Mouse (Mus musculus): ENCODE data around the gene Klra3. TPM values are rescaled to one million over a fixed set of nuclear protein-coding genes. Genes with fewer than 3 reads are reported as not detected.

Klra3 gene
- 0.18 TPM for polyA plus RNA-seq (2017; shearing (Covaris generic))

DNA sequence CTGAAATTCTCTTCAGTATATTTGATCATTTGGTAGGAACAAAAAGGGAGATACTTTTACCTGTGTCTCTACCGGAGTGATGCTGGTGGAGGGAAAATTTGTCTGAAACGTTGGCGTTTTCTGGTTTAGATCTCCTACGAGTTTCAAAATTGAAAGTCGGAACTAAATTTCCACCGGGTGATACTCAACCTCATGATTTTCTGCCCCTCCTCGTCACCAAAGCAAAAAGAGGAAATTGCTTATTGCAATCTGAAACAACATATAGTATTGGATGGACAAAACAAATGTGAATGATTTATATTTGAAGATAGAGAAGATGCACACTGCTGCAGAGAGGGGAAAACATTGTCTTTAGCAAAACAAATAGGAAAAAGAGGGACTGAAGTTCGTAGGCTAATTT is at the start of gene Klra3:
TSS of gene Klra3 (minus strand) at position 164 of the 400 bp plus-strand sequence.

DNA sequence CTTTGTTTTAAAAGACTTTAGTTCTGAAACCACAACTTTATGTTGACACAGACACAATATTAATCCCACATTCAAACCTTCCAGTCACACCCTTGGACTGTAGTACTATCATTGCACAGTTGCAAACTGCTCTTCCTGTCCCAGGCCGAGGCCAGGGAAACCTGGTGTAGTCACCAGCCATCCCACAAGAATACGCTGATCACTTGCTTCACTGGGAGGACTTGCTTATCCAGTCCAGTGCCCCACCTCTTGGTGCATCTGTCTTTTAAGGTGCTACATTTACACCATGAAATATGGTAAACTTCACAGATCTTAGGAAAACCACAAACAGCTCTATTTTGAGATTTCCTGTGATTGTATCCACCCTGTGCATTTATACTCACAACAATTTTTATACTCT is 49.4 kb upstream of the Klra3 start, which contains the start of gene Klra1:
TSS of gene Klra1 (minus strand) at position 125 of the 400 bp plus-strand sequence.

DNA sequence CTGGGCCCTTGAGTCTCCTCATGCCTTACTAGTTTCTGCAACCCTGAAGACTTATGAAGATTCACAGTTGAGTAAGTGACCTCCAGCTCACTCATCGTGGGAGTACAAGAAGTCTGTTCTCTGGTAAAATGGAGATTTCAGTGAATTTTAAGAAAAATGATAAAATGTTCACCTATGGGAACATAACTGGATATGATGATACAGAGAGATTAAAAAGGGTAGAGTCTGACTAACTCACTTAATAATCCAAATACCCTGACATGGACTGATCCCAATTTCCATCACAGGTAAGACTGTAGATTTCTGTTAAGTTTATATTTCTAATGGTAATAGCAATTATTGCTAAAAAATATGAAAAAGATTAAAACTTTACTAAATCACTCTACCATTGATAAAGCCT is 55.5 kb downstream of the Klra3 start, which contains the start of gene Klra10:
TSS of gene Klra10 (minus strand) at position 101 of the 400 bp plus-strand sequence.

Other genes starting within 250 kb of the Klra3 start
- not detected for gene Klra8, start 207.7 kb downstream of the Klra3 start, polyA plus RNA-seq (2017; shearing (Covaris generic))
- gene Klra9, start 144.5 kb downstream of the Klra3 start, polyA plus RNA-seq (2017; shearing (Covaris generic)), result not detected
- gene Klra7, start 104.3 kb downstream of the Klra3 start, polyA plus RNA-seq (2017; shearing (Covaris generic)), result not detected
- gene Klra10, start 55.6 kb downstream of the Klra3 start, polyA plus RNA-seq (2017; shearing (Covaris generic)), result not detected
- gene Klra1, start 49.3 kb upstream of the Klra3 start, polyA plus RNA-seq (2017; shearing (Covaris generic)), result not detected

Measured in CD4-positive, CD25-positive, alpha-beta regulatory T cell (primary cell).